Mouse (Mus musculus) ES-E14 (cell line): Measurements from ENCODE around the gene Gsg1l. TPM values are rescaled to one million over a fixed set of nuclear protein-coding genes. Genes with fewer than 3 reads are reported as not detected.

Experiments
- DNase-seq: peaks from one replicate; pipeline ENCODE4 v3.0.0-alpha.2; 2013; ENCODE audit warnings: low read depth, low spot score
- H3K27ac ChIP-seq: 2 replicates; pipeline ENCODE4 v1.5.1; 2012; ENCODE audit warnings: low read depth, mild to moderate bottlenecking, low read length, moderate library complexity, mixed read lengths; ENCODE audit not compliant: poor library complexity, insufficient read depth, severe bottlenecking
- H3K36me3 ChIP-seq: 2 replicates; pipeline ENCODE4 v1.6.1; 2012; ENCODE audit warnings: mild to moderate bottlenecking, low read length, moderate library complexity, mixed read lengths; ENCODE audit not compliant: control insufficient read depth, poor library complexity, insufficient read depth, severe bottlenecking
- H3K4me1 ChIP-seq, 2 experiments: fragments of 150-350 bp in 1 of 2; sonication (generic) in 1 of 2; 2 replicates each; pipeline ENCODE4 v1.6.1; 2012; ENCODE audit warnings: low read length in 2 of 2, mild to moderate bottlenecking in 1 of 2, mixed read lengths in 1 of 2; ENCODE audit not compliant: control insufficient read depth in 2 of 2, insufficient read depth in 2 of 2, poor library complexity in 1 of 2
- H3K4me3 ChIP-seq, 2 experiments: fragments of 150-350 bp in 1 of 2; sonication (generic) in 1 of 2; 2 replicates each; pipeline ENCODE4 v1.5.1; 2012; ENCODE audit warnings: low read length in 2 of 2, low read depth in 1 of 2, mild to moderate bottlenecking in 1 of 2, mixed read lengths in 1 of 2; ENCODE audit not compliant: insufficient read depth in 1 of 2, poor library complexity in 1 of 2, severe bottlenecking in 1 of 2
- H3K9ac ChIP-seq: 2 replicates; pipeline ENCODE4 v1.6.1; 2012; ENCODE audit warnings: low read depth, mild to moderate bottlenecking, low read length, mixed read lengths; ENCODE audit not compliant: poor library complexity, insufficient read depth, severe bottlenecking
- H3K9me3 ChIP-seq: fragments of 150-350 bp; sonication (generic); 2 replicates; pipeline ENCODE4 v1.6.1; 2012; ENCODE audit warnings: low read depth, mild to moderate bottlenecking, low read length; ENCODE audit not compliant: control insufficient read depth, insufficient read depth
- CHD2 ChIP-seq: IDR thresholded peaks from 2 replicates; pipeline ENCODE4 v1.6.1; 2014; ENCODE audit warnings: mild to moderate bottlenecking, low read depth, low read length, inconsistent platforms
- HCFC1 ChIP-seq: IDR thresholded peaks from 2 replicates; pipeline ENCODE4 v1.6.1; 2012; ENCODE audit warnings: low read length, inconsistent platforms, borderline replicate concordance; ENCODE audit not compliant: insufficient read depth
- MAFK ChIP-seq: IDR thresholded peaks from 2 replicates; pipeline ENCODE4 v1.6.1; 2014; ENCODE audit warnings: mild to moderate bottlenecking, low read depth, low read length, inconsistent platforms; ENCODE audit not compliant: insufficient read depth
- ZC3H11A ChIP-seq: IDR thresholded peaks from 2 replicates; pipeline ENCODE4 v1.6.1; 2012; ENCODE audit warnings: low read depth, mild to moderate bottlenecking, inconsistent platforms, low read length, borderline replicate concordance
- ZNF384 ChIP-seq: IDR thresholded peaks from 2 replicates; pipeline ENCODE4 v1.6.1; 2012; ENCODE audit warnings: low read depth, low read length, inconsistent platforms
- in situ Hi-C, 2 experiments: fragments of 600-800 bp; cut with MboI; formaldehyde crosslinking; loops; one replicate each; pipeline ENCODE4 v1.15.1; 2025; ENCODE audit warnings: low sequenced_read_pairs in 2 of 2, inconsistent platforms in 1 of 2; ENCODE audit not compliant: unreplicated experiment in 2 of 2
- total RNA-seq: library from RNA; depleted of rRNA; stranded (reverse); fragments of 300-350 nt; gene quantifications from 2 replicates; pipeline ENCODE4 v1.2.3, GENCODE M21; 2012

The Gsg1l gene
- total RNA-seq, 1 experiment: not detected

DNA sequence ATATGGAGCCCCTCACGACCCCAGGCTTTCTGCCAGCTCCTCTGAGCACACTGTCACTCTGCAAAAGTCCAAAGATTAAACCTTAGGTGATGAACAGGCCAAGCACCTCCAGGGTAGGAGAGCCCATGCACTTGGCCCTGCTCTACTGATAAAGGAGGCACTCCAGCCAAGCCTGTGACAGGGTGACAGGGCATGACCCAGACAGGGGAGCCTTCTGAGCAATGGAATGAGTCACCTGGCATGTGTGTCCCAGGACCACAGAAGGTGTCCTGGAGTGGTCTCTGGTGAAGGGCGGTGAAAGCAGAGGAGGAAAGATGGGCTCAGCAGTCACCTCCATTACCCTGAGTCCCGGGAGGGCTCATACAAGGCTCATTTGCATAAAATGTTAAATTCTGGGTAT, 222.6 kb downstream of the Gsg1l start:
- Histone ChIP-seq H3K27ac (no peak overlapping the region), H3K4me3 (no peak overlapping the region), H3K36me3 (no peaks in the 10 kb centered on the region), H3K9ac (no peak overlapping the region), H3K4me1 (no peaks in the 10 kb centered on the region), H3K9me3 (no peaks in the 10 kb centered on the region)
- no peak for TF ChIP-seq HCFC1
- TF ChIP-seq MAFK: no peak
- TF ChIP-seq ZNF384: no peak
- no peak for TF ChIP-seq CHD2
- no peak for TF ChIP-seq ZC3H11A
- DNase-seq: no peak
- in situ Hi-C loops: no loop called here

GRCm38 (mm10) chr7:125847528-125847866, 234.7 kb downstream of the Gsg1l start:
- no peak overlapping the region for H3K9ac ChIP-seq
- no peaks in the 10 kb centered on the region for H3K4me1 ChIP-seq
- H3K9me3 ChIP-seq: no peaks in the 10 kb centered on the region
- H3K36me3 ChIP-seq: no peaks in the 10 kb centered on the region
- TF ChIP-seq ZNF384: no peak
- H3K27ac ChIP-seq: no peak overlapping the region
- DNase-seq: no peak
- H3K4me3 ChIP-seq: no peak overlapping the region
- in situ Hi-C loops: no loop called here

DNA sequence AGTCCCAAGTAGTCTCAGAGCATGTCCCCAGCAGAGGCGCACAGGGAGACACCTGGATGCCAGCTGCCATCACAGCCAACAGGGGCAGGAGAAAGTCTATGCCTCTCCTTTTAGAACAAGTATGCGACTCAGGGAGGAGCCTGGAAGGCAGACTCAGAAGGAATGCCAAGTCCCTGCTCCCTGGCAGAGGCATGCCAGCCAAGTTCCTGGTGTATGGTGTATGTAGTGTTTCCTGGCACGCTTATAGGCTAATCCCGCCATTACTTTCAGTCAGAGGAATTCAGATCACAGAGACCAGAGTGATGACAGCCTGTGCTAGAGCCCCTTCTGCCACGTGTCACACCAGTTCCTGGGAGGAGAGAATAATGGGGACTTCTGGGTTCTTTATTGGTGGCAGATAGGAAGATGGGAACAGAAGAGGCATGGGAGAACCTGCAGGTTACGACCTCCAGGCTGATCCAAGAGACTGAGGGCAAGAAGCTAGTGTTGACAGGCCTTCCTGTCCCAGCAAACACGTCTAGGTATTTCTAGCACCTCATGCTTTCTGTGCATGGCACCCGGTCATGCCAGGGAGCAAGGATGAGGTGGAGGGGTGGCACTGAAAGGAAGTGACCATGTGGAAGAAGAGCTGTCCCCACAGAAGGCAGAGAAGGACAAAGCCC, 235.2 kb downstream of the Gsg1l start:
- TF ChIP-seq ZC3H11A: no peak
- TF ChIP-seq HCFC1: no peak
- TF ChIP-seq ZNF384: no peak
- no peak for TF ChIP-seq CHD2
- no peak for TF ChIP-seq MAFK
- no peak overlapping the region for H3K9ac ChIP-seq
- H3K4me1 ChIP-seq: no peaks in the 10 kb centered on the region
- no peak overlapping the region for H3K27ac ChIP-seq
- H3K9me3 ChIP-seq: no peaks in the 10 kb centered on the region
- no peak overlapping the region for H3K4me3 ChIP-seq
- no peak for DNase-seq
- no peaks in the 10 kb centered on the region for H3K36me3 ChIP-seq
- in situ Hi-C loops: no loop called here

DNA sequence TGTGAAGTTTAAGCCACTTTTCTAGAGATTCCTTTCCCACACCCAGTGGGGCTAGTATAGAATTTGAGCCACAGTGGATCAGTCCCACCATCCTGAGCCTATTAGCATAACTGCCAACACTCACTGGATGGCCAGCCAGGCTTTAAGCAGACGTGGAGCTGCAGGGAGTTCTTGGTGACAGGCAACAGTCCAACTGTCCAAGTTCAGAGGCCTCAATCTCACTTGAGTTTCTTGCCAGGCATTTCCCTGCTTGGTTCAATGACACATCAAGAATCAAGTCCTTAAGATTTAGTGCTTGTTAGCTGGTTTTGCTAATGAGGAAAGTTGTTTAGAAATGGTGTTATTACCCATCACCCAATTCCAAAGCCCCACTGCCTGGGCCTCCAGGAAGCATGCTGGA, 236.6 kb downstream of the Gsg1l start:
- in situ Hi-C loops: no loop called here
- Histone ChIP-seq H3K9me3 (no peaks in the 10 kb centered on the region), H3K4me3 (no peak overlapping the region), H3K27ac (no peak overlapping the region), H3K9ac (no peak overlapping the region), H3K4me1 (no peaks in the 10 kb centered on the region), H3K36me3 (no peaks in the 10 kb centered on the region)
- DNase-seq: no peak
- TF ChIP-seq MAFK (no peak), HCFC1 (no peak), CHD2 (no peak), ZNF384 (no peak), ZC3H11A (no peak)

GRCm38 (mm10) chr7:125838078-125838742, 244.0 kb downstream of the Gsg1l start:
- Histone ChIP-seq H3K9ac (no peak overlapping the region), H3K9me3 (no peaks in the 10 kb centered on the region), H3K36me3 (no peaks in the 10 kb centered on the region; the same call in 1 of the 2 replicates), H3K4me1 (peaks cover 0 to 3% of the 10 kb centered on the region in 2 experiments; a peak in 1 of 4 replicates), H3K27ac (no peak overlapping the region), H3K4me3 (no peak overlapping the region)
- no peak for DNase-seq
- in situ Hi-C loops: no loop called here
- no peak for TF ChIP-seq HCFC1
- TF ChIP-seq CHD2: no peak
- no peak for TF ChIP-seq ZC3H11A
- TF ChIP-seq MAFK: no peak
- TF ChIP-seq ZNF384: no peak
